Mouse (Mus musculus): ENCODE measurements at regions not wholly inside any gene's neighbourhood (a gene's known extent, or its start where the extent isn't known, plus 50 kb on each side); places are given as distances from the start of the nearest gene placed in this dataset.

- TF ChIP-seq POLR2A (IDR thresholded peaks at IDR 0.05; ENCODE audit: insufficient read depth, low read length), result no peak
- TF ChIP-seq CTCF (IDR thresholded peaks at IDR 0.05; ENCODE audit: low read depth, low read length), result no peak
Observed at GRCm38 (mm10) chr14:120127481-120127880, 85.2 kb upstream of the Oxgr1 start.
